Mouse (Mus musculus): Measurements from ENCODE around the gene Zfp978.
"Not testable (repeated sequence)": the region's sequence is repeated elsewhere in the genome, so short reads cannot be mapped to it uniquely, and the experiment has no call there.

The Zfp978 gene

DNA sequence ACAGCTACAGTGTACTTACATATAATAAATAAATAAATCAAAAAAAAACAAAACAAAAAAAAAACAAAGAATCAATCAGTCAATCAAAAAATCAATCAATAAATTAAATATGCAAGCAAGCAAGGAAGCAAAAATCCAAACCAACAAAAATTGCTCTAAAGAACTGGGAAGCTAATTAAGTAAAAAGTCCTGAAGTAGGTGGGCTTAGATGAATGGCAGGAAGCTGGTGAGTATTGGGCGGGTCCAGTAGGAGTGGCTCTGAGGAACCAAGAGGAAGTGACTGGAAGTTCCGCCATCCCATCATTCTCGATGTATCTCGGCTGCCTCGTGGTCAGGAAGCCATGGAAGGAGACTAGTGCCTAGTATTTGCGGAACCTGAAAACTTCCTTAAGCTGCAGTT is at the start of gene Zfp978:
Zfp978 (plus strand) TSS at position 301 of the 400 bp plus-strand sequence.
- DNase-seq, result not testable (repeated sequence)

DNA sequence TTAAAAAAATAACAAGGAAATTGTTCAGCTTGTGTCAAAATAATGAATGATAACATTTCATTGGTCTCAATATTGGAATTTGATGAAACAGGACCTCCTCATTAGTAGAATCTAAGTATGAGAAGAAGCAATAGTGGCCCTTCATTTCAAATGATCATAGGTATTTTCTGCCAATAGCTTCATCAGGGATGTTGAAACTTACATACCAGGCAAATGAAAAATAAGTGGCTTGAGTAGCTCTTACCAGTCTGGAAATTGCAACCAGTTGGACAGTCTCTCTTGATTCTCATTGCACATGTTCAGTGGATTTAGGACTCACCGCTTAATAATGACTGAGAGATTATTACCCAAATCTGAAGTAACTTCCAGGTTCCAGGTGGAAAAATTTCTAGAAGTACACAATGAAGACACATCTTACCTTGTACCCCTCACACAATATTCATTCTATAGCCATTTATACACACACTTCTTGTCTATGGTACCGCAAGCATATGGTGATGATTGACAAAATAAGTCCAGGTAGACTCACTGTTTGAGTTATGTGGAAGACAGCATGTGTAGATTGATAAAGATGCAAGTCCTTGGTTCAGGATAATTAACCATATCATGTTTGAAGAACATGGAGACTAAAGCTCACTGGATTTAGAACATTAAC is 25.9 kb upstream of the Zfp978 start:
- not testable (repeated sequence) for DNase-seq

DNA sequence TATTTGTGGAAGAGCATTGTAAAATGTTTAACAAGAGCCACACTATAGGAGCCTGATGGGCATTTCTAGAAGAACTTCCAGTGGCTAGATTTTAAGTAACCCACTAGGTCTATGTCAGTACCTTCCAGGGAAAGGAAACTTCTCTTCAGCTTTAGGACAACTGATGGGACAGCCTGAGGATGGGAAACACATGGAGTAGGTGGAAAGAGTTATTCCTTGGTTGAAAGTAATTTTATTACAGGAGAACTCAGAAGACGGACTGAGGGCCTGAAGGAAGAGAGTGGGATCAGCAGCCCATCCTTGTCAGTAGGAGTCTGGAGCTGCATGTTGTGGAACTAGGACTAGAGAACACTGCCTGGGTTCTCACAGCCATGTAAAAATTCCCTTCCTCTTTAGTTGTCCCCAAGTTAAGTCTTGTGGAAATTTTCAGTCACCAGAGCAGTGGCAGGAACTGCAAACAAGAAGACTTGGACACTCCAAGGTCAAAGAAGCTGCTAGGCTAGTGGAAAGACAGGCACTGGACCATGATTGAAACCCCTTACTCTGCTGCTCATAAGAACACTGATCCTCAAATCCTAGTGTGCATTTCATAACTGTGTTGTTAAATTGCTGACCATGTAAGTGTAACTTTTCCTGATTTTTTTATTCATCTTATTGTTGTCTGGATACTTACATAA is 25.3 kb upstream of the Zfp978 start:
- DNase-seq, result not testable (repeated sequence)

DNA sequence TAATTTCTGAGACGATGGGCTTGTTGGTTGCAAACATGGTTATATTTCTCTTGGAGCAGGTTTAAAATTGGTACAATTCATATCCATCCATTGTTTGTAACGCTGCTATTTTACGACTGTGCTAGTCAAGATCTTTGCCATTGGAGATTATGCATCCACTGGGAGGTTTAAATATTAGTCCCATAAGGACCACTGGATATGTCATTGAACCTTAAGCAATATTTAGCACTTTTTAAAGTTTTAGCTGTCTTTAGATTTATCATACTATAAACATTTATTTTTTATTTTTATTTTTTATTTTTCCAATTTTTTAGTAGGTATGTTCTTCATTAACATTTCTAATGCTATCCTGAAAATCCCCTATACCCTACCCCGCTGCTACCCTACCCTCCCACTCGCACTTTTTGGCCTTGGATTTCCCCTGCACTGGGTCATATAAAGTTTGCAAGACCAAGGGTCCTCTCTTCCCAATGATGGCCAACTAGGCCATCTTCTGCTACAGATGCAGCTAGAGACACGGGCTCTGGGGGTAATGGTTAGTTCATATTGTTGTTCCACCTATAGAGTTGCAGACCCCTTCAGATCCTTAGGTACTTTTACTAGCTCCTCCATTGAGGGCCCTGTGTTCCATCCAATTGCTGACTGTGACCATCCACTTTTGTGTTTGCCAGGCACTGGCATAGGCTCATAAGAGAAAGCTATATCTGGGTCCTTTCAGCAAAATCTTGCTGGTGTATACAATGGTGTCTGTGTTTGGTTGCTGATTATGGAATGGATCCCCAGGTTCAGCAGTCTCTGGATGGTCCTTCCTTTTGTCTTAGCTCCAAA is 24.5 kb upstream of the Zfp978 start:
- not testable (repeated sequence) for DNase-seq

DNA sequence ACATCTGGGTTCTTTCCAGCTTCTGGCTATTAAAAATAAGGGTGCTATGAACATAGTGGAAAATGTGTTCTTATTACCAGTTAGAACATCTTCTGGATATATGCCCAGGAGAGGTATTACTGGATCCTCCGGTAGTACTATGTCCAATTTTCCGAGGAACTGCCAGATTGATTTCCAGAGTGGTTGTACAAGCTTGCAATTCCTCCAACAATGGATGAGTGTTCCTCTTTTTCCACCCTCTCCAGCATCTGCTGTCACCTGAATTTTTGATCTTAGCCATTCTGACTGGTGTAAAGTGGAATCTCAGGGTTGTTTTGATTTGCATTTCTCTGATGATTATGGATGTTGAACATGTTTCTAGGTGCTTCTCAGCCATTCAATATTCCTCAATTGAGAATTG is 23.6 kb upstream of the Zfp978 start:
- not testable (repeated sequence) for DNase-seq

DNA sequence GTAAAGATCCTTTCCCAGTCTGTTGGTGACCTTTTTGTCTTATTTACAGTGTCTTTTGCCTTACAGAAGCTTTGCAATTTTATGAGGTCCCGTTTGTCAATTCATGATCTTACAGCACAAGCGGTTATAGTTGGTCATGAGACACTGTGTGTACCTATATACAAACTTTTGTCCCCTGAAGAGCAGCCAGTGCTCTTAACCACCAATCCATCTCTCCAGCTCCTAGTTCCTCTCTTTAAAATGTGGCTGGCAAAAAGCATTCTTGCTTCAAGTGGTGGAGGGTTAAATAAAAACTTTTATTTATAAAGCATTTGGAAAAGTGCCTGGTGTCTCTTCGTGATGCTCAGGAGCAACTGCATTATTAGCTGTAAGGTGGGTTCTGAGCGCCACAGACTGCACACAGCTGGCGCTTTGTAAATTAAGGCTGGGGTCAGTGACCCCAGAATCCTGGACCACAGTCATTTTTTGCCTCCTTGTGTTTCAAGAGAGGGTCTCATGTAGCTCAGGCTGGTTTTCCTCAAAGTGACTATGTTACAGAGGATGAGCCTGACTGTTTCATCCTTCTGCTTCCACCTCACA is 23.0 kb upstream of the Zfp978 start:
- no peak for DNase-seq

DNA sequence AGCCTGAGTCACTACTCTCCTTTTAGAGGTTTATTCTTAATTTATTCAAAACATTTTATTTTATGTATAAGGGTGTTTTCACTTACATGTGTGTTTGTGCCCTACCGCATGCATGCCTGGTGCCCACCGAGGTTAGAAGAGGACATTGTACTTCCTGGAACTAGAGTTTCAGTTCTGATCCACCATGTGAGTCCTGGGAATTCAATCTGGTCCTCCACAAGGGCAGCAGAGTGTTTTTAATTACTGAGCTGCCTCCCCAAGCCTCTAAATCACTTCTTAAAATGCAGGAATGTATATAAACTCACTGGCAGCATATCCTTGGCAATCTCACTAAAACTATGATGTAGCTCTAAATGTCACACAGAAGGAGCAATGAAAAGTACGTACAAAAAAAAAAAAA is 22.4 kb upstream of the Zfp978 start:
- not testable (repeated sequence) for DNase-seq

DNA sequence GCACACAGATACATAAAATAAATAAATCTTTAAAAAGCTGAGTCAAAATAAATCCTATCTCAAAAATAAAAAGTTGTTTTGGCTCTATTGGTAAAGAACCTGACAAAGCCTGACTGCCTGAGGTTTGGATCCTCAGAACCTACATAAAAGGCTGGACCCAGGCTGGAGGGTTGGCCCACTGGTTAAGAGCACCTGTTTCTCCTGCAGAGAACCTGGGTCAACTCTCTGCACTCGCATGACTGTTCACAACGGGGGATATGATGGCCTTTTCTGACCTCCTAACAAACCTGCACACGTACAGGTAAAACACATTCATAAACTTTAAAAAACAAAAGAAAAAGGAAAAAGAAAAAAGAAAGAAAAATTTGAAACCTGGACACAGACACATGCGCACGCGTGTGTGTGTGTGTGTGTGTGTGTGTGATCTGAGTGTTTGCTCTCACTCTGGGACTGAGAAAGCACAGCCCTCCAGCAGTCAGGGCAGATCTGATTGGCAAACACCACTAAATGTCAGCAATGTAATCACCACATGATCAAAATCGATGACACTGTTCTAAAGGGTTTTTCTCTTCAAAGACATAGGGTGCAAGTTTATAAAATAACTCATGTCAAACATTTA is 21.4 kb upstream of the Zfp978 start:
- DNase-seq, result not testable (repeated sequence)

DNA sequence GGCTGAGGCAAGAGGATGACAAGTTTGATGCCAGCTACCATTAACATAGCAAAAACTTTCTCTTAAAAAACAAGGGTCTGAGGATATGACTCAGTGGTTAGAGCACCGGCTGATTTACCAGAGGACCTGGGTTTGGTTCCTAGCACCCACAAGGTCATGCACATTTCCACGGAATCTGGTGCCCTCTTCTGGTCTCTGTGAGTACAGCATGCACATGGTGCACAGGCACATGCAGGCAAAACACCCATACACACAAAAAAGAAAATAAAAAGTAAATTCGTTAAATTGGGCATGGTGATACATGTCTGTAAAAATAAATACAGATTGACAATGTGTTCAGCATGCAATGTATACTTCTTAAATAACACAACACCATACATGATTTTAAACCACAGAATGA is 20.9 kb upstream of the Zfp978 start:
- not testable (repeated sequence) for DNase-seq

DNA sequence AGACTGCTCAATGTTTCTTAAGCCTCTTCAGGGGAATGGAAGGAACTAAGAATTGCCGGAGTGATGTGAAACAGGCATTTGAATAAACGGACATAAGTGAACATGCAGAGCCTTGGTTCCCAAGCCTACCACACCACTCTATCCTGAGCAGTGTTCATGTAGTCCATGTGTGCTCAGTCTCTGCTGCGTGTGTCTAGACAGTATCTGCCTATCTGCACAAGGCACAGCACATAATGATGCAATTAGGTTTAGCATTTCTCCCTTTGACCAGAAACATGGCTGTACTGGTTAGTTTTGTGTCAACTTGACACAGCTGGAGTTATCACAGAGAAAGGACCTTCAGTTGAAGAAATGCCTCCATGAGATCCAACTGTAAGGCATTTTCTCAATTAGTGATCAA is 20.2 kb upstream of the Zfp978 start:
- not testable (repeated sequence) for DNase-seq

DNA sequence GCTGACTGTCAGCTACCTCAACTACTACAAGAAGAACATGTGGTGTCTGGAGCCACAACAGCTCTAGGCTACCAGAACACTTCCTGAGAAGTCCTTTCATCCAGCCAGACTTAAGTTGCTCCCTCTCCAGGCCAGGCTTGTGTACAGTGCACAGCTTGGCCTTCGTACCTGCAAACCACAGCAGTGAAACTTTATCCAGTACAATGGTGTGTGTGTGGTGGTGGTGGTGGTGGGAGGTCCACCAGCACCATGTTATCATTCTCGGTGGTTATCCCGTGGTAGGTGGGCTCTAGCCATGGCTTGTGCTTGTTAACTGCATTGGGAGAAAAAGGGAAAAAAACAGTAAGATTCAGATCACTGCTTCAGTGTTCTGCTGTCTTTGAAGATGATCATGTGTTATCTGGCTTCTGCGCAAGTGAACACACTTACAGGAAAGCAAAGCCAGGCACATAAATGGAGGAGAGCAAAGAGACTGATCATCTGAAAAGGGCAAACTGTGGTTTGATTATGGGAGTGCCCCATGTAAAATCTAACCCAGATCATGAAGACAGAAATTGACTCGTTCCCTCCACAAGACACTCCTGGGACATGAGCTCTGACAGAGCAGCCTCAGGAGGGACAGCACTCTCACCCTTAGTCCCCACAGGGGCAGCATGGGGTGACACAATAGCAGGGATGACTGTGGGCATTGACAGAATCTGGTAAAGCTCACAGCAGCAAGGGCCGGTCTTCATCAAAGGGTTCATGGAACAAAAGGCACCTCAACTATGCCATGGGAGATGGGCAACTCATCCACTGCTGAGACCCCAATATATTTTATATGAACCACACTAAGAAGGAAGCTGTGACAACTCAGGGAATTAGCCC is 17.8 kb upstream of the Zfp978 start:
- DNase-seq, result not testable (repeated sequence)

DNA sequence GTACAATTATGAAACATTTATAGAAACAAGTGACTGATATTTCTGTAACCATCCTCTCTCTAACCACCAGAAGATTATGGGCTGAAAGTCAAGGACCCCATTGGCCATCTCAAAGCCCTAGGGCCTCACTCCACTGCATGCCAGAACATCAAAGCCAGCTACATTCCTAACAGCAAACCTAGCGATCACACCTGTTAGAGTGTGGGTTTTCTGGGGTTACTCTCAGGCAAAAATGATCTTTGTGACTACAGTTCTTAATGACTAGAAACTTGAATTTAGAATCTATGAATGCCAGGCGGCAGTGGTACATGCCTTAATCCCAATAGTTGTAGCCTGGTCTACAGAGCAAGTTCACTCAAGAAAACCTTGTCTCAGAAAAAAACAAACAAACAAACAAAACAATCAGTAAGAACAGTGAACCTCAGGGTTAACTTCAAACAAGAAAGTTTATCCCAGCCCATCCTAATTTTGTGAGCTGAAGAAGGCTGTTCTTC is 16.0 kb upstream of the Zfp978 start:
- not testable (repeated sequence) for DNase-seq

DNA sequence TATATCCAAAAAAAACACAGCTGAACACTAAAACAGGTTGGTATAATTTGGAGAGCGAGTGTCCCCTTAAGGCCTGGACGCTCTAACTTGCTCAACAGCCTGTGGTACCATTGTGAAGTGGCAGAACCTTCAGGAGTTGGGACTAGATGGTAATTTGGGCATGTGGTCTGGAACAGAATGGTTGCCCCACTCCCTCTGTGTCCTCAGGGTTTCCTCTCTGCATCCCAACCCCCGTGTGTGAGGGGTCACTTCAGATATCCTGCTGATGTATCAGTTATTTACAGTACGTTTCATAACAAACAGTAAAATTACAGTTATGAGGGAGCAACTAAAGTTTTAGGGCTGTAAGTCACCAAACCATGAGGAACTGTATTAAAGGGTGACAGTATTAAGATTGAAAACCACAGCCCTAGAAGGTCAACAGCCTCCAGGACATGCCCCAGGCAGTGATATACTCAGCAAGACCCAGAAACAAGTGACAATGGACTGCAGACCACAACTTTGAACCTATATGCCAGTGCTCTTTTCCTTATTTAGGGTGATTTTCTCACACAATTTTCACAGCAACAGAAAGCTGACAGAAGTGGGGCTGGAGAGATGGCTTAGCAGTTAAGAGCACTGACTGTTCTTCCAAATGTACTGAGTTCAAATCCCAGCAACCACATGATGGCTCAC is 14.6 kb upstream of the Zfp978 start:
- not testable (repeated sequence) for DNase-seq

DNA sequence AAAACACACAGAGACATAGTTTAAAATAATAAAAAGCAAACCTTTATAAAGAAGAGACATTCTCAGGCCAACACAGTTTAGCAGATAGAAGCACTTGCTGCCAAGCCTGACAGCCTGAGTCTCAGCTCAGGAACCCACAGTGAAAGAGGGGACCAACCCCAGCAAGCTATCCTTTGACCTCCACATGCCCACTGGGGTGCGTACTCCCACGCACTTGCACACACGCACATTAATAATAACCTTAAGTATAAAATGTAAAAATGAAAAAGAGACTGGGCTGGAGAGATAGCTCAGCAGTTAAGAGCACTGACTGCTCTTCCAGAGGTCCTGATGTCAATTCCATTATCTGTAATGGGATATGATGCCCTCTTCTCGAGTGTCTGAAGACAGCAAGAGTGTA is 13.8 kb upstream of the Zfp978 start:
- not testable (repeated sequence) for DNase-seq

DNA sequence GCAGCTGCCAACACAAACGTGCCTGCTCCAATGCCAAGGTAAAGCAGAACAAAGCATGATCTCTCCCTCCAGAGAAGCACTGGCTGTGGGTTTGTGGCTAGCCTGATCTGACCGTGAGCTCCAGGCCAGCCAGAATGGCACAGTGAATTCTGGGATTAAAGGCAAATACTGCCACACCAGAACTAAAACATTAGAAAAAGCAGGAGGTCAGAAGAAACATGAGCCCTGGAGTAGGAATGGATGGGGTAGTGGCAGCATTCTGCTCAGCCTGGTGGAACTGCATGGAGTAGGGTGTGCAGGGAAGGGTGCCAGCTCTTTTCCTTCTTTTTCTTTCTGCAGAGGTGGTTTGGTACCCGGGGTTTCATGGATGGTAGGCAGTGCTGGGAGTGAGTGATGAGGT is 13.2 kb upstream of the Zfp978 start:
- not testable (repeated sequence) for DNase-seq

DNA sequence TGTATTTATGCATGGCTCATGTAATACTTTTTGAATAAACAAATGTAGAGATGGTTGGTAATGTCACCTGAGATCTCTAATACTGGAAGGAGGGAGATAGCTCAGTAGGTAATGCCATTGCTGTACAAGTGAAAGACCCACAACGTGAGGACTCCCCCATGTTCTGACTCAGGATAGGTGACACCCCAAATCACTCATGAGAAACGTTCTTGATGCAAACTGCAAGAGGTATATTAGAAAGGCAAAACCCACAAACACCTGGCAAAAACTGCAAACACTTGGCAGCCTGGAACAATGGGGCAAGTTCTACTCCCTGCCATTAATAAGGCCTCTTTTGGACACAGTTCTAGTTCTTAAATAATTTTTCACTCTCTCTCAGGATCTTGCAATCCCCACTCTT is 12.7 kb upstream of the Zfp978 start:
- DNase-seq, result not testable (repeated sequence)

DNA sequence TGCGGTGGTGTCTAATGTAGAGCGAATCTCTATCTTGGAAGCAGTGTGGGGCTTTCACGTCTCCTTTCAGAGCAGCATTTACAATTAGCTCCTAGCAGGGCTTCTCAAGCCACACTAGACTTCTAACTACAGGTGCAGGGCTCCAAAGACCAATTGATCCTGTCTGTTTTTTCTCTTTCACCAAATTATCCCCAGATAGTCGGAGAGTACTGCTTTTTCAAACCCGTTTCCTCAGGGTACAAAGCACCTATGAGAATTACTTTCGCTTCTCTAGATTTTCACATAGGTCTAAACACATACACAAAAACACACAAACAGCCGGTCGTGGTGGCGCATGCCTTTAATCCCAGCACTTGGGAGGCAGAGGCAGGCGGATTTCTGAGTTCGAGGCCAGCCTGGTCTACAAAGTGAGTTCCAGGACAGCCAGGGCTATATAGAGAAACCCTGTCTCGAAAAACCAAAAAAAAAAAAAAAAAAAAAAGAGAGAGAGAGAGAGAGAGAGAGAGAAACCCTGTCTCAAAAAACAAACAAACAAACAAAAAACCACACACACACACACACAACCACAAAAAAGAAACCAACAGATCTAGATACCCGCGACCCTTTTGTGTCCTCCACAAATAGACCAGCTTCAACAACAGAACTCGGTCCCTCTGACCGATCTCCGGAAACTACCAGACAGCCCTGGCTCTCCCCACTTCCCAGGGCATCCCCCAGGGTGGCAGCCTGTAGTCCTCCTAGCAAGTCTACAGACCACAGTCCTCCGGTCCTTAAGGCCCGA is 12.0 kb upstream of the Zfp978 start:
- not testable (repeated sequence) for DNase-seq

DNA sequence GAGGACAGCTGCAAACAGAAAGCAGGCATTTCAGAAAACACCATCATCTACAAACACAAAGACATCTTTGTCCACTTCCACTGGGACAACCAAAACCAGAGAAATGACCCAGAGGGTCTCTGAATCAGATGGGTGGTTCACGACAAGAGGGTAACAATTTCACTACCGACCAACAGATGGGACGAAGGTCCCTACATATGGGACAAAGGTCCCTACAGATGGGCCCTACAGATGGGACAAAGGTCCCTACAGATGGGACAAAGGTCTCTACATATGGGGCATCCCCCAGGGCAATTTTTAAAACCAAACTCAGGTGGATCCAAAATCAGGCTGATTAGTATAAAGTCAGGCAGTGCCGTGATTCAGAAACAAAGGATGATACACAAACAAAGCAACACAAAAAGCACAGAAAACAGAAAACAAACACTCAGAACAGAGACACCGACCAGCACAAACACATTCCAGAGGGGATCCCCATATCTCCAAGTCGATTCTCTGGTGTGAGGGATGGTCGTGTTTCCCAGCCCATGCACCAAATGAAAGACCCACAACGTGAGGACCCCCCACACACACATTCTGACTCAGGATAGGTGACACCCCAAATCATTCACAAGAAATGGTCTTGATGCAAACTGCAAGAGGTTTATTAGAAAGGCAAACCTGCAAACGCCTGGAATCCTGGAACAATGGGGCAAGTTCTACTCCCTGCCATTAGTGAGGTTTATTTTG is 11.3 kb upstream of the Zfp978 start:
- not testable (repeated sequence) for DNase-seq

DNA sequence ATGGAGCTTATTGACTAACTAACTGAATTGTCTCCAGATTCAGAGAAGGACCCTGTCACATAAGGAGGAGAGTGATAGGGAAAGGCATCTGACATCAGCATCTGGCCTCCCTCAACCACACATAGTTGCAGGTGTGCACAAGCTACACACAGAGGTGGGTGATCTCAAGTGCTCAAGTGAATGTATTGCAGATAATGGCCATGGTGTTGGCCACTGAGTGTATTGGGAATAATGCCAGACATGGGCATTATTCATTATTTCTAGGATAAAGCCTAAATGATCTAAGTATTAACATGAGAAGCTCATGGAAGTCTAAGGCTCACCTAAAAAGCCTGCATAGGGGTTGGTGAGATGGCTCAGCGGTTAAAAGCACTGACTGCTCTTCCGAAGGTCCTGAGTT is 10.6 kb upstream of the Zfp978 start:
- DNase-seq, result not testable (repeated sequence)
